Mouse (Mus musculus): ENCODE data around the gene Pik3ip1.

GRCm38 (mm10) chr11:3287131-3287530 lies 43.1 kb upstream of the Pik3ip1 start:
- TF ChIP-seq POLR2A (IDR thresholded peaks at IDR 0.05; ENCODE audit: control insufficient read depth, extremely low read depth, insufficient read depth, low read length, poor library complexity) (no peak), CTCF (IDR thresholded peaks at IDR 0.05; ENCODE audit: borderline replicate concordance, control insufficient read depth, extremely low read depth, insufficient read depth, low read length, poor library complexity) (no peak)

Measured in thymus, adult 2 months (tissue).